Mouse (Mus musculus) G1E (cell line): Measurements from ENCODE around the gene Fam189b.

ENCODE experiments used
- CTCF ChIP-seq: IDR thresholded peaks from 2 replicates; pipeline ENCODE4 v1.5.1; 2012; ENCODE audit warnings: low read depth, low read length, inconsistent platforms, mixed read lengths
- GATA1 ChIP-seq: IDR thresholded peaks from 2 replicates; pipeline ENCODE4 v1.6.1; 2012; ENCODE audit warnings: borderline replicate concordance, low read length, inconsistent platforms, mixed read lengths
- GATA2 ChIP-seq: IDR thresholded peaks from 2 replicates; pipeline ENCODE4 v1.6.1; 2012; ENCODE audit warnings: low read depth, low read length, inconsistent platforms, borderline replicate concordance
- POLR2AphosphoS5 ChIP-seq: IDR thresholded peaks from 2 replicates; pipeline ENCODE4 v1.6.1; 2012; ENCODE audit warnings: low read depth, low read length, inconsistent platforms; ENCODE audit not compliant: insufficient replicate concordance
- TAL1 ChIP-seq: conservative IDR thresholded peaks from 2 replicates; pipeline ENCODE4 v1.6.1; 2012; ENCODE audit warnings: low read depth, low read length, inconsistent platforms, mixed read lengths

DNA sequence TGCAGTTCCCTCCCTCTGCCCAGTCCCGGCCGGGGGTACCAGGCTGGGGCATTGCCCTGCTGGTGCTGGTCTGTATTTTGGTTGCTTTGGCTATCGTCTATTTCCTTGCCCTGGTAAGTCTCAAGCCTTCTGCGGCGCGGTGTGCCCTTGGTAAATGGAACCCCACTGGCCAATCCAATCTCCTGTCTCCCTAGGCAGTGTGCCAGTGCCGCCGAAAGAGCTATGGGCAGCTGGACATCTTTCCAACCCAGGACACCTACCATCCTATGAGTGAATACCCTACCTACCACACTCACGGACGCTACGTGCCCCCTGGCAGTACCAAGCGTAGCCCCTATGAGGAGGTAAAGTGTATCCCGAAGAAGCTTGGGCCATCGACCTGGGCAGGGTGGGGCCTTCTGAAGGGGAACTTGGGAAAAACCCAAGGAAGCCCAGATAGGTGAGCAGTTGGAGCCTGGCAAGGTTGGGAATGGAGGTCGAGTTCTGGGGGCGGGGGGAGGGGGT lies 48.9 kb downstream of the Fam189b start:
- TF ChIP-seq TAL1 (no peak), GATA1 (no peak), CTCF (no peak), GATA2 (no peak), POLR2AphosphoS5 (no peak)
